Mouse (Mus musculus) c-Kit-positive CD71-positive TER-119-negative erythroid progenitor cells, embryonic 14.5 days (primary cell): ENCODE measurements around the gene Gm21725.
"Not testable (repeated sequence)": the region's sequence is repeated elsewhere in the genome, so short reads cannot be mapped to it uniquely, and the experiment has no call there.

Source experiments
- DNase-seq: peaks from one replicate; pipeline ENCODE4 v3.0.0-alpha.2; 2013; ENCODE audit warnings: low read depth

Gm21725 gene

GRCm38 (mm10) chrY:13348963-13349362 lies at the start of gene Gm21725:
Gm21725 (minus strand) TSS chrY:13349063.
- not testable (repeated sequence) for DNase-seq
